Mouse (Mus musculus): Measurements from ENCODE around the gene Frmd4b. TPM values are rescaled to one million over a fixed set of nuclear protein-coding genes. Genes with fewer than 3 reads are reported as not detected.

The Frmd4b gene
- polyA plus RNA-seq, 1 experiment: 26.8 TPM

GRCm38 (mm10) chr6:97473672-97474071, 143.7 kb downstream of the Frmd4b start:
- no peak for DNase-seq (ENCODE audit: low spot score)

- DNase-seq (ENCODE audit: low spot score): no peak
Measured at GRCm38 (mm10) chr6:97472873-97473550, 144.3 kb downstream of the Frmd4b start.

- no peak for DNase-seq (ENCODE audit: low spot score)
Measured at GRCm38 (mm10) chr6:97463898-97464524, 153.3 kb downstream of the Frmd4b start.

- no peak for DNase-seq (ENCODE audit: low spot score)
Measured at GRCm38 (mm10) chr6:97462421-97462820, 154.9 kb downstream of the Frmd4b start.

GRCm38 (mm10) chr6:97459112-97459511, 158.2 kb downstream of the Frmd4b start:
- no peak for DNase-seq (ENCODE audit: low spot score)

DNA sequence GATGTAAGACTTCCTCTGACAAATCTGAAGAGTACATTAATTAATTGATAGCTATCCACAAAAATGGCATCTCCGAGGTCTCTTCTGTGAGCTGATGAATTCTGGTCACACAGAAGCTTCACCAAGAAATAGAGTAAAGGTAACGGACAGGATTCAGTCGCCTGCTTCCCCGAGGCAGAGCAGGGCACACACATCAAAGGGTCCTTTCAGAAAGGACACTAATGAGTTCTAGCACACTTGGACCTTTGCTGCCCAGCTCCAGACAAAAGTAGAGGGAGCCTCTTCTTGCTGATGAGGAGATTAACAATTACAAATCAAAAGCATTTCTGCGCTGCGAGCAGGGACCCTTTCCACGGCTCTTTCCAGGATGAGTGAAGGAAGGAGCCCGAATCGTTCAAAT, 159.0 kb downstream of the Frmd4b start:
- DNase-seq (ENCODE audit: low spot score): no peak

DNA sequence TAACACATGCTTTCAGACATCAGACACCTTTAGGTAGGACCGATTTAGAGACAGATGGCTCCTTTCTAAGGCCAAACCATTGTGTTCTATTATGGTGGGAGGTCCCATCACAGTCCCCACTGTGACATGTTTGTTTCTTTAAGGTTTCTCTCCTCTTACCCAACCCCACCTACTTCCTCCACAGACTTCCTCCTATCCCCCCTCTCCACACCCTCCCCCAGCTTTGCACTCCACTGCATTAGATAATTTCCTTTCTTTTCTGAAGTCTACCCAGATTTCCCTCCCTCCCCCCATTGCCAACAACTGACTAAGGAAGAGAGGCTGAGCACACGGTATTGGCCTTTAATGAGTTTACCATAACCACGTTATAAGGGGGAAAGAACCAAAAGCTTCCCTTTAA, 159.4 kb downstream of the Frmd4b start:
- no peak for DNase-seq (ENCODE audit: low spot score)

DNA sequence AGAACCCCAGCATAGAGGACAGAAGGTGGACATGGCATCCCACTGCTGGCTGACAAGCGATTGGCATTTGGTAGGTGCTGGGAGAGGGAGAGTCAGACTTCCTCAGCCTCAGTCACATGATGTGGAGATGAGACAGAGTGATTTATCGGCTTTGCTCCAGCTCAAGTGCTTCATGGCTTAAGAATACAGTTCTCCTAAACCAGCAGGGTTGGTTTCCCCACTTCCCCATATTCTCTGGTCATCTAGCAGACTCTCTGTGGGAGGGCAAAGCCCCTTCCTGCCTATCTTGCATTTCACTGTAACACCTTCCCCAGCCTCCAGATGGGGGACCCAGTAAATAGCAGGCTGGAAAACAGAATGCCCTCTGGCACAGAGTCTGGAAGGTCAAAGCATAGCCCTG, 160.1 kb downstream of the Frmd4b start:
- no peak for DNase-seq (ENCODE audit: low spot score)

DNA sequence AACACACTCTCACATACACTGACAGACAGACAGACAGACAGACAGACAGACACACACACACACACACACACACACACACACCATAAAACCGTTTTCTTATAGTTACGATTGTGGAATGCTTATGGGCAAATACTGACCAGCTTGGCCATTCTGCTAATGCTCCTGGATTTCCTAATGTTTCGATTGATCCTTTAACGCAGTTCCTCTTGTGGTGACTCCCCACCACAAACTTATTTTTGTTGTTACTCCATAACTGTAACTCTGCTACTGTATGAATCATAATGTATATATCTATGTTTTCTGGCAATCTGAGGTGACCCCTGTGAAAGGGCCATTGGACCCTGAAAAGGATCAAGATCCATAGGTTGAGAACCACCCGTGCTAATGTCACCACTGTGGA, 165.1 kb downstream of the Frmd4b start:
- DNase-seq (ENCODE audit: low spot score): no peak

DNA sequence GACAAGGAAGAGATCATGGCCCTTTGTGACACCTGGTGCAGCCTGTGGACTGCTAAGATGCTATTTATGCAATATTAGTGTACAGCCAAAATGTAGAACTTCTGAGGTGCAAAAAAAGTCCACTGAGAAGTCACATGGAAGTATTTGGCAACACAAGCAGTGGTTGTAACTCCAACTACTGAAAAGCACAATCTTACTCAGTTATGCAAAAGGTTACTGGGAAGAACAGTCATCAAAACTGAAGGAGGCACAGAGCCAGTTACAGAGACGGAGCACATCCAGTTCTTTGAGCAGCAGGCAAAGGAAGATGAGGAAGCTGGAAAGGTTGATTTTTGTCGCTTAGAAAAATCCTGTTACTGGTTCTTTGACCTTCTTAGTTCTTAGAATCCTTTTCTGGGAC, 167.5 kb downstream of the Frmd4b start:
- no peak for DNase-seq (ENCODE audit: low spot score)

DNA sequence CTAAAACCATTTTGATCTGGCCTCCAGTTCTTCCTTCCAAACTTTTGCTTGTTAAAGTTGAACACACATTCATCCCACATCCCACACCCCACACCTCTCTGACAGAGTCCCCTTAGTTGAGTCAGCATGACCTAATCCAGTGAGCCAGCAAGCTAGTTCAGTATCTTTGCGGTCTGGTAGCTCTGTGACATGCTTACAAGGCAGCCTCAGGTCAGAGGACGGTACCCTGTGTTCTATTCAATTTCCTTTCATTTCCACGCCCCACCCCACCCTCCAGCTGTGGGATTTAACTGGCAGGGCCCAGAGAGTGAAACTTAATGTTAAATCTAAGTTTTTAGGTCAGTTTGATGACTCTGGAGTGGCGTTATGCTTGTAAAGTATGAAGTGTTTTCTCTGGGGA, 170.3 kb downstream of the Frmd4b start:
- no peak for DNase-seq (ENCODE audit: low spot score)

DNA sequence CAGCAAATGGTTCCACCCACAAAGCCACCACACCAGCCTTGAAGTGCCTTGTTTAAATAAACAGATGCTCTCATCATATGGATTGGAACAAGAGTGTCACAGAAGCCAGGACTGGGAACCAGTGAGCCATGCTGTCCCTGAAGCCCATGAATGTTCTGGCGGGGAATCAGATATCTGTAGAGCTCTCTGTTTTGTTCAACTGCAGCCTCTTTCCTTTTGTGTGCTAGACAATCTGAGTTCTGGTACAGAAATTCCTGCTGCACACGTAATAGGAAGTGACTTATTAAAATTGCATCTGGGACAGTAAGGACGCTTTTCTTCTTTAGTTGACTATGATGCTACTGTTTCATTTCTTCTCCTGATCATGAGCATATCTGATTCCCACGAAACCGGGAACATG, 173.2 kb downstream of the Frmd4b start:
- no peak for DNase-seq (ENCODE audit: low spot score)

- DNase-seq (ENCODE audit: low spot score): no peak
Measured at GRCm38 (mm10) chr6:97443522-97443921, 173.8 kb downstream of the Frmd4b start.

- DNase-seq (ENCODE audit: low spot score): no peak
Measured at GRCm38 (mm10) chr6:97441357-97441756, 176.0 kb downstream of the Frmd4b start.

DNA sequence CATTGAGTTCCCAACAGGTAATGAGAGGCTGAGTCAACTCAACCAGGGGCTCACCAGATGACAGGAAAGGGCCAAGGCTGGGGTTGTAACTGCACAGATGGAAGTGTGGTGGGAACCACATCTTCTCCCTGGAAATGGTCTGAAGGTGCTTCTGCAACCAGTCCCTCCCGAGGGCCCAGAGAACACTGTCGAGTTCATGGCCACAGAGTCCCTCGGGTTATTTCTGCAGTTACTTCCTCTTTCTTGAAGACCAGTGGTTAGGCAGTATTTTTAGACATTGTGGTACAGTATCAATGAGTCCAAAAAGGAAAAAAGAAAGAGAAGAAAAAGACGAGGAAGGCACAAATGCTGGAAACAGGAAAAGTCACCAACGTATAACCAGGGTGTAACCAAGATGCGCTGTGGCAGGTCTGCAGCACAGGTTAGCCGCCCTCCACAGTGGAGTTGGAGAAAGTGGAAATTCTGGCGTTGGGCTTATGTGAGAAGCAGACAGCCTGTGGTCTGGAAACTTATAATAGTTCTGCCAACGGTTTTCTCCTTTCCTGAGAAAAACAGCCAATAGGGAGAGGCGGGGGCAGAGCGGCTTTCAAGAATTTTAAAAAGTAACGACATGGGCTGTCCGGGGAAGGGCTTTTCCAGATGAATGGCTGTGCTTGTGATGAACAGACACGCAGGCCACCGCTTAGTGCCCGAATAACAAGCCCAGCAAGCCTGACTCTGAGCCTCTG, 178.3 kb downstream of the Frmd4b start:
- no peak for DNase-seq (ENCODE audit: low spot score)

- no peak for DNase-seq (ENCODE audit: low spot score)
Measured at GRCm38 (mm10) chr6:97434753-97435152, 182.6 kb downstream of the Frmd4b start.

DNA sequence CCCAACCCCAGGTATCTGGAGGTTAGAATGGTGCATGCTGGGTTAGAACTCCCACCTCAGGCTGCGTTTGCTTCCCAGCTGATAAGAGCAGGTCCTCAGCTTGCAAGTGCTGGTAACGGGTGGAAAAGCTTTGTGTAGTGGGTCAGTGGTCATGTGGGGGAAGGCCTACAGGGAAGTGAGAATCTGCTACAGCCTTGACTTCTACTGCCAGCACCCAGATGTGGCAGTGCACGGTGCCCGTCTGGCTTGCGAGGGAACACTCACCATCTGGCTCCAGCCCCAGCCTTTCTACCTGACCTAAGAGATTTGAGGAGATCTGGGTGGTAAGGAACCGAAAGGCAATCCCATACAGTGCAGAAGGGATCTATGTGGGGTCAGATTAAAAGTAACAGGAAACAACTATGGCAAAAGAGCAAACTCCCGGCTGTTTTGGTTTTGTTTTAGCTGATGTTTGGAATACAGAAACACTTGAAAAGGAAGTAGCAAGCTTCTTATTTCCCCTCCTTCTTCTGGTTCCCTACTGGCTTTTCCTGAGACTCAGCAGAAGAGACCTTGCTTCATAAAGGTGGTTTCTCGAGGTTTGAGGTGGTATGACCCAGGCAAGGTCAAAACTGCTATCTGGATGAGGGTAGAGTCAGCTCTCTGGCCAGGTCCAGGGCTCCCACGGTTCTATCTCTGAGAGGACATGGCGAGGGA, 185.9 kb downstream of the Frmd4b start:
- DNase-seq (ENCODE audit: low spot score): no peak

DNA sequence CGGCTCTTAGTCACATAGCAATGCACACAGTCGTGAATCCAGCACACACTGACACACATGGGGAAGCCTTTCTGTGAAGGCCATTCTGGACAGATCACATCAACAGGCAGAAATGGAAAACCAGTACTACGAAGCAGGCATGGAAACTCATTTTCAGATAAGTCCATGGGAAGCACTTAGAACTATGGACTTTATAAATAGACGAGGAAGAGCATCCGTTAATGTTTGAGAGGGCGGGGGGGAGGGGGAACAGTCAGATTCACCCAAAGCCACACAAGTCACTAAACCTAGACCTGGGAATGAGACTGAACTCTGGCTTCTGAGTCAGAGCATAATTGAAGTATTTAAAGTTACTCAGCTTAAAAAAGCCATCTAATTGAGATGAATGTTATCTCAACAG, 186.8 kb downstream of the Frmd4b start:
- no peak for DNase-seq (ENCODE audit: low spot score)

DNA sequence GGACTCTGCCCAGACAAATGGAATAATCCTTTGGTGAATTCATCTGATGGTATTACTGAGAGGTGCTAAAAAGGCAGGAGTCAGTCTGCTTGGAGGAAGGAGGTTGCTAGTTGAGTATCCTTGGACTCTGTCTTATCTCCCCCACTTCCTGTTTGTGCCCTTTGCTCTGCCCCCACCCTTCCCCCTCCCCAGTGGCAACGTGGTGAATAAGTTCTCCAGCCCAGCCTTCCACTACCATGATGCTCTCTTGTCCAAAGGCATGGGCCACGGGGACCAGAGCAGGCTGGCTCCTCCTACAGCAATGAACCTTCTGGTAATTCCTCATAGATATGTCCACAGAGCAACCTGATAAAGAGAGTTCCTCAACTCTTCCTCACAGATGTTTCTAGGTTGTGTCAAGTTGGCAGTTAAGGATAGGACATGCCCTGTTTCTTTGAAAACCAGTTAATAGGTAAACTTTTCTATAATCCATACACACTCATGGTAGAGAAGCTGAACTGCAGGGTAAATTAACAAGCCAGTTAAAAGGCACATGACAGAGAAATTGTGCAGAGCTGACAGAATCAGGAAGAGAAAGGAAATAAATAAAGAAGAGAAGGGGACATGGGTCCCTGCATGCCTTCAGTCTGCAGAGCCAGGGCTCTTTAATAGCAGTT, 187.5 kb downstream of the Frmd4b start:
- no peak for DNase-seq (ENCODE audit: low spot score)

DNA sequence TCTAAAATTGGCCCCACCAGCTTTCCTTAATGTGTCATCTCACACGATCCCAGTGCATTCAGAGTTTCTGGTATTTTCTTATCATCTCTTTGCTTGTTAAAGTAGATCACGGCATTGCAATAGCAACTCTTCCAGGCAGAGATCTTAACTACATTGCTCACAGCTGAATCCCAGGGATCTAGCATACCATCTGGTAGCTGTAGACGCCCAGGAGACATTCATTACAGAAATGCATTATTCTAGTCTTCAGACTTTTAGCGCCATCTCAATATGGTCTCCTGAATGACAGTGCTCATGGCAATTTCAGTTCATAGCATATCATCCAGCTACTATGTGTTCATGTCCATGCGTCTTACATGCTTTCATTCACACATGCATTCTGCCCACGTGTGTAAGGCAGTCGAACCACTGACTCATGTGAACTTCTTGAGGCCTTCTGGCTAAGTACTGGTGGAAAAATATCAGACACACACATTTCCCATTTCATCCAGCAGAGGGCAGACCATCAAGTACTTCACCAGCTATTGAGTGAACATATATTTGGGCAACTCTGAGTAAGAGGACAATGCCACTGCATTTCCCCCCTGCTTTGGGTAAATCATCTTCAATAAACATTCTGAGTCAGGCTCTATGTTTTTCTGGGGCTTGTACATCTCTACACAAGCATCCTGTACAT, 197.4 kb downstream of the Frmd4b start:
- no peak for DNase-seq (ENCODE audit: low spot score)

DNA sequence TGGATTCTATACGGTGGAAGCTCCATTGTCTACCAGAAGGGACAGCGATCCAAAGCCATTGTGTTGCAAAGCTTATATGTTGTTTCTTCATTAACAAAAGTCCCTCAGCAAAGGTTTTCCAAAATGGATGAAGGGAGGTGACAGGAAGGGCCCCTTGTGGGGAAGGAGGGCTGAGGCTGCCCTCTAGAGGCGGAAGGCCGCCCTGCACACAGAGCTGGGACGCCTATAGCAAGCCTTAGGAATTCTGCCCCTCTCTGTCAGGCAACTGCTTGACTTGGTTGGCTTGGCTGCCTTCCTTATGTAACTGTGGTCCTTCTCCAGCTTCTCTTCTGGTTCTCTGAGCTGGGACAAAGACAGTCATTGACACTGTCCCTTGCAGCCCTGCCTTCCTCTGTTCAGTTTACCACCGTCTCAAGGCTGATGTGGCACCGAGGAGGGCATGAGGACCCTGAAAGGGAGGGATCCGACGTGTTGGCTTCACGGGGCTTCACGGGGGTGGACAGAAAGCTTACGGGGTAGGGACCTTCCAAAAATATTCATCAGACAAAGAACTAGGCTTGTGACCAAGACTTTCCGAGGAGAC, 200.3 kb downstream of the Frmd4b start:
- peak; percentile 47 for DNase-seq (ENCODE audit: low spot score)

All from urinary bladder, adult 2 months (tissue).